Mouse (Mus musculus) intestine, postnatal 0 days (tissue): ENCODE measurements around the gene Adgre5. TPM values are rescaled to one million over a fixed set of nuclear protein-coding genes. Genes with fewer than 3 reads are reported as not detected.

Source experiments
- ATAC-seq: fragments of 200-750 bp; cut with Nextera tagmentation; 2 replicates; pipeline ENCODE4 v1.8.0; 2017; ENCODE audit warnings: mild to moderate bottlenecking, moderate TSS enrichment, moderate library complexity
- H3K27ac ChIP-seq: fragments of 300-500 bp; sonication (generic); 2 replicates; pipeline ENCODE4 v1.5.1; 2014; ENCODE audit warnings: mild to moderate bottlenecking, low read depth, low read length, moderate library complexity
- H3K27me3 ChIP-seq: fragments of 300-500 bp; sonication (generic); replicated peaks from 2 replicates; pipeline ENCODE4 v1.6.1; 2014; ENCODE audit warnings: low read length, mixed read lengths; ENCODE audit not compliant: control insufficient read depth, insufficient read depth
- H3K36me3 ChIP-seq: fragments of 300-500 bp; sonication (generic); 2 replicates; pipeline ENCODE4 v1.6.1; 2014; ENCODE audit warnings: mild to moderate bottlenecking, moderate library complexity; ENCODE audit not compliant: control insufficient read depth, insufficient read depth
- H3K4me1 ChIP-seq: fragments of 300-500 bp; sonication (generic); replicated peaks from 2 replicates; pipeline ENCODE4 v1.6.1; 2014; ENCODE audit warnings: antibody characterized with exemption, low read length, mixed read lengths; ENCODE audit not compliant: control insufficient read depth, insufficient read depth
- H3K4me2 ChIP-seq: fragments of 300-500 bp; sonication (generic); replicated peaks from 2 replicates; pipeline ENCODE4 v1.6.1; 2014; ENCODE audit warnings: low read depth, mild to moderate bottlenecking, moderate library complexity
- H3K4me3 ChIP-seq: fragments of 300-500 bp; sonication (generic); 2 replicates; pipeline ENCODE4 v1.5.1; 2014; ENCODE audit warnings: low read depth, low read length
- H3K9ac ChIP-seq: fragments of 300-500 bp; sonication (generic); 2 replicates; pipeline ENCODE4 v1.6.1; 2014; ENCODE audit warnings: mild to moderate bottlenecking, low read depth, low read length
- H3K9me3 ChIP-seq: fragments of 300-500 bp; sonication (generic); 2 replicates; pipeline ENCODE4 v1.6.1; 2016; ENCODE audit warnings: mixed run types; ENCODE audit not compliant: control insufficient read depth
- CTCF ChIP-seq: sonication (generic); IDR thresholded peaks from 2 replicates; pipeline ENCODE4 v1.5.1; 2016; ENCODE audit warnings: low read depth, mild to moderate bottlenecking, control low read depth, antibody characterized with exemption, moderate library complexity
- WGBS: fragments of 180-500 bp; shearing (Covaris S2); extraction: QIAGEN DNeasy Blood & Tissue Kit; methylation state at CpG from one replicate; pipeline ENCODE4 v1.1.7; 2014; 5-methylcytosine and 5-hydroxymethylcytosine counted together
- polyA plus RNA-seq: library from polyadenylated mRNA; unstranded; fragments of >200 nt; fragmentation: Nextera tagmentation; extraction: Ambion mirVana; gene quantifications from 2 replicates; pipeline ENCODE4 v1.2.1, GENCODE M21; 2015

Adgre5 gene
- polyA plus RNA-seq, 1 experiment from 2014 or later, result 17.2 TPM

DNA sequence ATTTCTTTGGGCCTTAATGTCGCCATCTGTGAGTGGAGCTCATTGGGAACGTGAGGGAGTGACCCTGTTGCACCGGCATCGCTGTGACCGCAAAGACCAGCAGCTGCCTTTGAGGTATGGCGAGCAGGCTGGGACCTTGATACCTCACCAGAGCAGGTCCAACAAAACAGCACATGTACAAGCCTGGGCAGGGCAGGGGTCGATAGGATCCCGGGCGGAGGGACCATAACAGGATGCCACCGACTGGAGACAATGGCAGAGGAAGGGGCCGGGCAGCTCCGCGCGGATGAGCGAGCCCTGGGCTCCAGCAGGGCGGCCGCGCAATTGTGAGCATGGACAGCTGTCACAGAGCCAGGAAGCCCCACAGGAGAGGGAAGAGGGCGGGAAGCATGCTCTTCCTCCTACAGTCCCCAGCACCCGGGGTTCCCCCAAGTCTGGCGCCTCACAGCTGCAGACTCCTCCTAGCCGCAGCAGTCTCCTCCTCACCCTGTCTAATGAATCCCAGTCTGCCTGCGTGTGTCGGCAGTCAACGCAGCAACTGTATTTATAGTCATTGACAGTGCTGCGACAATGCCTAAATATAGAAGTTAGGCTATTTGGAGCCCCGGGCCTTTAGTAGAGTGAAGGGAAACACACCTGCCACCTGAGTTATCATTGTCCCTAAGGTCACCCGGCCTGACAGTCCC, 6.7 kb upstream of the Adgre5 start:
- no peak for ATAC-seq
- peak overlapping the region; percentile 11; the same call in 1 of the 2 replicates for H3K9ac ChIP-seq
- peak overlapping the region; percentile 60 for H3K4me2 ChIP-seq
- H3K27ac ChIP-seq, result peak overlapping the region; percentile 41; the same call in 1 of the 2 replicates
- no peaks in the 10 kb centered on the region for H3K36me3 ChIP-seq
- no peaks in the 10 kb centered on the region for H3K4me1 ChIP-seq
- H3K9me3 ChIP-seq, result no peaks in the 10 kb centered on the region
- TF ChIP-seq CTCF, result peak; percentile 12; the same call in 1 of the 2 replicates
- H3K4me3 ChIP-seq, result peak overlapping the region; percentile 23
- 5% methylated on average over 27 of the region's 28 CpGs for WGBS
- peaks cover 12% of the 10 kb centered on the region for H3K27me3 ChIP-seq

DNA sequence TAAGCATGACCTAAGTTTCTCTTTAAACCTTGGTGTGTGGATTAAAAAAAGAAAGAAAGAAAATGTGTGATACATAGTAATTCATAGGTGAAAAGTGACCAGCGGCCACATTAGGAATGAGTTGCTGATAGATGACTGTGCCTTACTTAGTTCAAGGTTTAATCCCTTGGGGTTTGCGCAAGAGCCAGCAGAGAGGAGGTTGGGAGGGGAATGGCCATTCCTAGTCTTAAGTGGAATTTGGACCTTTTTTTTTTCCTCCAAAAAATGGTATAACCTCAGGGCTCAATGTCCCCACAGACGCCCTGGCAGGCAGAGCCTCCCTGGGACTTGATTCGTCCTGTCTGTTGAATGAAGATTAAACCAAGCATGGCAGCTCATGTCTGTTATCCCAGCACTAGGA, 2.9 kb upstream of the Adgre5 start:
- no peak for ATAC-seq
- Histone ChIP-seq H3K27me3 (peaks cover 12% of the 10 kb centered on the region), H3K4me1 (0 out of 2 replicates have a peak, but pooled peaks cover 3% of the 10 kb centered on the region), H3K9me3 (no peaks in the 10 kb centered on the region), H3K36me3 (no peaks in the 10 kb centered on the region), H3K9ac (no peak overlapping the region), H3K4me3 (no peak overlapping the region), H3K4me2 (no peak overlapping the region), H3K27ac (no peak overlapping the region)
- WGBS, result 66% methylated on average over 4 of the region's 4 CpGs
- TF ChIP-seq CTCF, result no peak

DNA sequence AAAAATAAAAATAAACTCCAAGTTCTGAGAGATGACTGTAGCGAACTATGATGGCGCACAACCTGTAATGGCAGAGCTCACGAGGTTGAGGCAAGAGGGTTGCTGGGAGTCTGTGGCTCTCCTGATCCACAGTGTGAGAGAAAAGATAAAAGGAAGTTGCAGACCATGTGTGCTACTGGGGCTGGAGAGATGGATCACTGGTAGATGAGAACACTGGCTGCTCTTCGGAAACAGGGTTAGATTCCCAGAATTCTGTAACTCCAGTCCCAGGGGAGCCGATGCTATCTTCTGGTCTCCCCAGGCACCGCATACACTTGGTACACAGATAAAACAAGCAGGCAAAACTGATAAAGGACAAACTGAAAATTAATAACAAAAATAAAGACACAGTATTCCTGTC, 1.8 kb upstream of the Adgre5 start:
- no peaks in the 10 kb centered on the region for H3K9me3 ChIP-seq
- ATAC-seq, result no peak
- H3K4me2 ChIP-seq, result no peak overlapping the region
- H3K4me3 ChIP-seq, result no peak overlapping the region
- H3K27ac ChIP-seq, result no peak overlapping the region
- H3K27me3 ChIP-seq, result peaks cover 9% of the 10 kb centered on the region
- H3K4me1 ChIP-seq, result 0 out of 2 replicates have a peak, but pooled peaks cover 3% of the 10 kb centered on the region
- no peaks in the 10 kb centered on the region for H3K36me3 ChIP-seq
- 94% methylated on average over 6 of the region's 6 CpGs for WGBS
- TF ChIP-seq CTCF, result no peak
- H3K9ac ChIP-seq, result no peak overlapping the region

DNA sequence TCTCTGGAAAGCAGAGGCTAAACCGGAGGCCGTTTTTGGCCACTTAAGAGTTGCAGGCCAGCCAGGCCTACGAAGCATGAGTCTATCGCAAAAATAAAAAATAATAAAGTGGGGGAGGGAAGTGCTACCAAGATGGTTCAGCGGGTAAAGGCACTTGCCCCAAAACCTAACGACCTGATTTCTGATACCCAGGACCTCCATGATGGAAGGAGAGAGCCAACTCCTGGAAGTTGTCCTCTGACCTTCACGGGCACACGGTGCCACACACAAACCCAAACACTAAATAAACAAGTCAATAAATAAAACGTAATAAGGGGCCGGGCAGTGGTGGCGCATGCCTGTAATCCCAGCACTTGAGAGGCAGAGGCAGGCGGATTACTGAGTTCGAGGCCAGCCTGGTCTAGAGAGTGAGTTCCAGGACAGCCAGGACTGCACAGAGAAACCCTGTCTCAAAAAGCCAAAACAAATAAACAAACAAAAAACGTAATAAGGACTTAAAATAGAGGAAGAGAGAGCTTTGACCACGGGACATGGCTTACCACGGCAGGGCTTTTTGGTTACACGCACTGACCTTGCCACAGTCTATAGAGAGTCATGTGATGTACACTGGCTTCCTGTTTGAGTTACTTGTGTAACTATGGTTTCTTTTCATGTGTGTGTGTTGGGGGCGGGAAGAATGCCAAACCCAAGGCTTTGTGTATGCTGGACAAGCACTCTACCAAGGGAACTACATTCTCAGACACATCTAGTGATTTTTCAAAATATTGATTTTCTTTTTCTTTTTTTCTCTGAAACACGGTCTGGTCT, 926 bp upstream of the Adgre5 start:
- H3K36me3 ChIP-seq, result no peaks in the 10 kb centered on the region
- no peak overlapping the region for H3K4me3 ChIP-seq
- no peaks in the 10 kb centered on the region for H3K9me3 ChIP-seq
- H3K27ac ChIP-seq, result peak overlapping the region; percentile 81; the same call in 1 of the 2 replicates
- H3K4me1 ChIP-seq, result 0 out of 2 replicates have a peak, but pooled peaks cover 3% of the 10 kb centered on the region
- 76% methylated on average over 19 of the region's 19 CpGs for WGBS
- no peak for TF ChIP-seq CTCF
- H3K4me2 ChIP-seq, result peak overlapping the region; percentile 88
- no peak overlapping the region for H3K9ac ChIP-seq
- no peaks in the 10 kb centered on the region for H3K27me3 ChIP-seq
- no peak for ATAC-seq

DNA sequence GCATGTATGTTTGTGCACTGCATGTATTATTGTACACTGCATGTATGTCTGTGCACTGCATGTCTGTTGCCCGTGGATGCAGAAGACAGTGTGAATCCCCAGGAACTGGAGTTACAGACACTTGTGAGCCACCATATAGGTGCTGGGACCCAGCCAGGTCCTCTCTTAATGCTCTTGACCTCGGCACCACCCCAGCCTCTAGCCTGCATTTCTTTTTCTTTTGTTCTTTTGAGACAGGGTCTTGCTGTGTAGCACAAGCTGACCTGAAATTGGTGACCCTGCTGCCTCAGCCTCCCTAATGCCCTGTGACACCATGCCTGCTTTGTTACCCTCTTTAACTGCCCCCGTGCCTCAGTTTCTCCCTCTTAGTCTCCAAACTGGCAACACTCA, 545 bp downstream of the Adgre5 start:
- H3K4me3 ChIP-seq, result peak overlapping the region; percentile 59

More for the DNA sequence above, 545 bp downstream of the Adgre5 start:
- Histone ChIP-seq H3K27ac (peak overlapping the region; percentile 81; the same call in 1 of the 2 replicates), H3K4me2 (peak overlapping the region; percentile 88), H3K9me3 (no peaks in the 10 kb centered on the region), H3K4me1 (0 out of 2 replicates have a peak, but pooled peaks cover 3% of the 10 kb centered on the region), H3K27me3 (no peaks in the 10 kb centered on the region), H3K9ac (peak overlapping the region; percentile 65), H3K36me3 (no peaks in the 10 kb centered on the region)
- no peak; the same call in 1 of the 2 replicates for ATAC-seq
- no peak for TF ChIP-seq CTCF
- WGBS, result 21% methylated on average over 3 of the region's 3 CpGs
